Mouse (Mus musculus) liver, embryonic 12.5 days (tissue): ENCODE measurements around the gene Stxbp4. TPM values are rescaled to one million over a fixed set of nuclear protein-coding genes. Genes with fewer than 3 reads are reported as not detected.

Experiments
- ATAC-seq: fragments of 200-750 bp; cut with Nextera tagmentation; 2 replicates; pipeline ENCODE4 v1.8.0; 2017; ENCODE audit warnings: moderate number of reproducible peaks, mild to moderate bottlenecking, moderate library complexity
- H3K27ac ChIP-seq: fragments of 300-500 bp; sonication (generic); 2 replicates; pipeline ENCODE4 v1.5.1; 2016; ENCODE audit warnings: mild to moderate bottlenecking
- H3K27me3 ChIP-seq: fragments of 300-500 bp; sonication (generic); replicated peaks from 2 replicates; pipeline ENCODE4 v1.6.1; 2016; ENCODE audit warnings: mild to moderate bottlenecking, moderate library complexity
- H3K36me3 ChIP-seq: fragments of 300-500 bp; sonication (generic); 2 replicates; pipeline ENCODE4 v1.6.1; 2016; ENCODE audit warnings: mild to moderate bottlenecking, moderate library complexity
- H3K4me1 ChIP-seq: fragments of 300-500 bp; sonication (generic); 2 replicates; pipeline ENCODE4 v1.6.1; 2016
- H3K4me2 ChIP-seq: fragments of 300-500 bp; sonication (generic); 2 replicates; pipeline ENCODE4 v1.6.1; 2016; ENCODE audit warnings: mild to moderate bottlenecking, moderate library complexity
- H3K4me3 ChIP-seq: fragments of 300-500 bp; sonication (generic); 2 replicates; pipeline ENCODE4 v1.5.1; 2016; ENCODE audit warnings: mild to moderate bottlenecking, moderate library complexity
- H3K9ac ChIP-seq: fragments of 300-500 bp; sonication (generic); 2 replicates; pipeline ENCODE4 v1.6.1; 2016; ENCODE audit warnings: mild to moderate bottlenecking, moderate library complexity
- H3K9me3 ChIP-seq: fragments of 300-500 bp; sonication (generic); replicated peaks from 2 replicates; pipeline ENCODE4 v1.6.1; 2016; ENCODE audit warnings: mild to moderate bottlenecking, moderate library complexity
- WGBS: fragments of 180-500 bp; shearing (Covaris S2); methylation state at CpG from one replicate; pipeline ENCODE4 v1.1.7; 2016; ENCODE audit not compliant: insufficient replicate concordance; 5-methylcytosine and 5-hydroxymethylcytosine counted together
- polyA plus RNA-seq: library from polyadenylated mRNA; unstranded; fragments of >200 nt; fragmentation: Nextera tagmentation; extraction: Ambion mirVana; gene quantifications from 2 replicates; pipeline ENCODE4 v1.2.1, GENCODE M21; 2016

Gene Stxbp4
- 11.2 and 12.9 TPM in 2 replicates for polyA plus RNA-seq

GRCm38 (mm10) chr11:90637440-90638311 lies at the start of gene Stxbp4, which contains the start of gene Cox11:
TSS of gene Stxbp4 (minus strand) at chr11:90638084.
TSS of gene Cox11 (plus strand) at chr11:90638173.
- Histone ChIP-seq H3K9me3 (no peaks in the 10 kb centered on the region), H3K4me3 (peak within 1 kb of the TSS; percentile 98), H3K27me3 (no peaks in the 10 kb centered on the region), H3K36me3 (peaks cover 22% of the 10 kb centered on the region), H3K9ac (peak within 1 kb of the TSS; percentile 99), H3K27ac (peak within 1 kb of the TSS; percentile 90), H3K4me2 (peak within 1 kb of the TSS; percentile 75), H3K4me1 (peaks cover 39% of the 10 kb centered on the region)
- under 1% methylated on average over 48 of the region's 48 CpGs for WGBS
- ATAC-seq = peak; percentile 90

GRCm38 (mm10) chr11:90687040-90687439 lies 49.2 kb upstream of the Stxbp4 start:
- ATAC-seq = peak; percentile 78
- Histone ChIP-seq H3K27ac (peak overlapping the region; percentile 78), H3K36me3 (peaks cover 33% of the 10 kb centered on the region), H3K4me1 (peaks cover 50% of the 10 kb centered on the region), H3K9me3 (no peaks in the 10 kb centered on the region), H3K27me3 (no peaks in the 10 kb centered on the region), H3K4me3 (peak overlapping the region; percentile 77), H3K9ac (peak overlapping the region; percentile 84), H3K4me2 (peak overlapping the region; percentile 87)
- under 1% methylated on average over 17 of the region's 17 CpGs for WGBS

- H3K9ac ChIP-seq = peak overlapping the region; percentile 84
- peaks cover 39% of the 10 kb centered on the region for H3K36me3 ChIP-seq
- H3K27me3 ChIP-seq = no peaks in the 10 kb centered on the region
- H3K4me1 ChIP-seq = peaks cover 46% of the 10 kb centered on the region
- ATAC-seq = peak; percentile 77
- H3K4me2 ChIP-seq = peak overlapping the region; percentile 87
- H3K9me3 ChIP-seq = no peaks in the 10 kb centered on the region
- WGBS = 63% methylated on average over 13 of the region's 13 CpGs
- H3K4me3 ChIP-seq = peak overlapping the region; percentile 77
- peak overlapping the region; percentile 78 for H3K27ac ChIP-seq
Measured at GRCm38 (mm10) chr11:90686287-90687025, 48.6 kb upstream of the Stxbp4 start.

GRCm38 (mm10) chr11:90685196-90685595 lies 47.3 kb upstream of the Stxbp4 start:
- Histone ChIP-seq H3K4me1 (peaks cover 34% of the 10 kb centered on the region), H3K4me2 (peak overlapping the region; percentile 87), H3K9ac (peak overlapping the region; percentile 14; the same call in 1 of the 2 replicates), H3K27ac (peak overlapping the region; percentile 55; the same call in 1 of the 2 replicates), H3K9me3 (no peaks in the 10 kb centered on the region), H3K36me3 (peaks cover 52% of the 10 kb centered on the region), H3K4me3 (peak overlapping the region; percentile 77), H3K27me3 (no peaks in the 10 kb centered on the region)
- 70% methylated on average over 6 of the region's 6 CpGs for WGBS
- no peak for ATAC-seq

GRCm38 (mm10) chr11:90684765-90685164 lies 46.9 kb upstream of the Stxbp4 start:
- no peak for ATAC-seq
- Histone ChIP-seq H3K27me3 (no peaks in the 10 kb centered on the region), H3K27ac (peak overlapping the region; percentile 52; the same call in 1 of the 2 replicates), H3K36me3 (peaks cover 56% of the 10 kb centered on the region), H3K9me3 (no peaks in the 10 kb centered on the region), H3K4me1 (peaks cover 34% of the 10 kb centered on the region), H3K9ac (peak overlapping the region; percentile 14; the same call in 1 of the 2 replicates), H3K4me3 (0 out of 2 replicates have a peak overlapping the region, but pooled peaks have one; percentile 77), H3K4me2 (peak overlapping the region; percentile 87)
- 57% methylated on average over 6 of the region's 6 CpGs for WGBS

- Histone ChIP-seq H3K4me2 (no peak overlapping the region), H3K4me3 (no peak overlapping the region), H3K27ac (0 out of 2 replicates have a peak overlapping the region, but pooled peaks have one; percentile 8), H3K9ac (no peak overlapping the region), H3K4me1 (peaks cover 46% of the 10 kb centered on the region), H3K9me3 (no peaks in the 10 kb centered on the region), H3K27me3 (no peaks in the 10 kb centered on the region), H3K36me3 (peaks cover 85% of the 10 kb centered on the region)
- ATAC-seq = no peak
Measured at GRCm38 (mm10) chr11:90681171-90681570, 43.3 kb upstream of the Stxbp4 start.

- Histone ChIP-seq H3K9ac (0 out of 2 replicates have a peak overlapping the region, but pooled peaks have one; percentile 79), H3K9me3 (no peaks in the 10 kb centered on the region), H3K4me3 (peak overlapping the region; percentile 66), H3K27ac (peak overlapping the region; percentile 96), H3K4me2 (peak overlapping the region; percentile 71), H3K27me3 (no peaks in the 10 kb centered on the region), H3K36me3 (peaks cover 82% of the 10 kb centered on the region), H3K4me1 (peaks cover 43% of the 10 kb centered on the region)
- no peak for ATAC-seq
- WGBS = 93% methylated on average over 5 of the region's 5 CpGs
Measured at GRCm38 (mm10) chr11:90678582-90678981, 40.7 kb upstream of the Stxbp4 start.

- 66% methylated on average over 8 of the region's 8 CpGs for WGBS
- Histone ChIP-seq H3K4me2 (peak overlapping the region; percentile 71), H3K36me3 (peaks cover 82% of the 10 kb centered on the region), H3K4me3 (peak overlapping the region; percentile 66), H3K27ac (peak overlapping the region; percentile 96), H3K9ac (peak overlapping the region; percentile 79), H3K27me3 (no peaks in the 10 kb centered on the region), H3K9me3 (no peaks in the 10 kb centered on the region), H3K4me1 (peaks cover 48% of the 10 kb centered on the region)
- no peak for ATAC-seq
Measured at GRCm38 (mm10) chr11:90677771-90678288, 39.9 kb upstream of the Stxbp4 start.

GRCm38 (mm10) chr11:90677027-90677426 lies 39.1 kb upstream of the Stxbp4 start:
- Histone ChIP-seq H3K27ac (peak overlapping the region; percentile 96), H3K4me3 (peak overlapping the region; percentile 66)

GRCm38 (mm10) chr11:90675479-90676110 lies 37.7 kb upstream of the Stxbp4 start:
- H3K4me2 ChIP-seq = peak overlapping the region; percentile 71
- H3K4me3 ChIP-seq = peak overlapping the region; percentile 66
- peak overlapping the region; percentile 96 for H3K27ac ChIP-seq
- WGBS = 18% methylated on average over 5 of the region's 5 CpGs
- peak; percentile 99 for ATAC-seq
- H3K27me3 ChIP-seq = no peaks in the 10 kb centered on the region
- no peaks in the 10 kb centered on the region for H3K9me3 ChIP-seq
- H3K4me1 ChIP-seq = peaks cover 53% of the 10 kb centered on the region
- H3K9ac ChIP-seq = peak overlapping the region; percentile 79
- H3K36me3 ChIP-seq = peaks cover 78% of the 10 kb centered on the region

More at GRCm38 (mm10) chr11:90677027-90677426, 39.1 kb upstream of the Stxbp4 start:
- no peaks in the 10 kb centered on the region for H3K27me3 ChIP-seq
- peak overlapping the region; percentile 71 for H3K4me2 ChIP-seq
- 85% methylated on average over 7 of the region's 7 CpGs for WGBS
- H3K4me1 ChIP-seq = peaks cover 53% of the 10 kb centered on the region
- peaks cover 82% of the 10 kb centered on the region for H3K36me3 ChIP-seq
- H3K9me3 ChIP-seq = no peaks in the 10 kb centered on the region
- H3K9ac ChIP-seq = peak overlapping the region; percentile 79
- ATAC-seq = no peak

- Histone ChIP-seq H3K36me3 (peaks cover 42% of the 10 kb centered on the region), H3K27me3 (no peaks in the 10 kb centered on the region), H3K27ac (peak overlapping the region; percentile 69; the same call in 1 of the 2 replicates), H3K4me1 (peaks cover 60% of the 10 kb centered on the region), H3K9ac (no peak overlapping the region), H3K4me3 (no peak overlapping the region), H3K4me2 (peak overlapping the region; percentile 29), H3K9me3 (no peaks in the 10 kb centered on the region)
- ATAC-seq = no peak
- 83% methylated on average over 6 of the region's 6 CpGs for WGBS
Measured at GRCm38 (mm10) chr11:90667325-90667724, 29.4 kb upstream of the Stxbp4 start.
